Mouse (Mus musculus): ENCODE data around the gene Leap2. TPM values are rescaled to one million over a fixed set of nuclear protein-coding genes. Genes with fewer than 3 reads are reported as not detected.
"Not testable (repeated sequence)": the region's sequence is repeated elsewhere in the genome, so short reads cannot be mapped to it uniquely, and the experiment has no call there.

Leap2 gene
- total RNA-seq, 2 experiments from 2014 or later = not detected

GRCm38 (mm10) chr11:53445562-53445961, 22.6 kb upstream of the Leap2 start:
- no peak for ATAC-seq (replicated peaks; ENCODE audit: poor library complexity)

- 0 out of 2 replicates have a peak, but pooled peaks have one; percentile 43 for ATAC-seq (replicated peaks; ENCODE audit: poor library complexity)
Measured at GRCm38 (mm10) chr11:53443861-53444260, 20.9 kb upstream of the Leap2 start.

GRCm38 (mm10) chr11:53441921-53442320, 19.0 kb upstream of the Leap2 start:
- ATAC-seq (replicated peaks; ENCODE audit: poor library complexity) = peak; percentile 77

- no peak for ATAC-seq (replicated peaks; ENCODE audit: poor library complexity)
Measured at GRCm38 (mm10) chr11:53436338-53436737, 13.4 kb upstream of the Leap2 start.

GRCm38 (mm10) chr11:53435504-53435903, 12.5 kb upstream of the Leap2 start:
- no peak for ATAC-seq (replicated peaks; ENCODE audit: poor library complexity)

GRCm38 (mm10) chr11:53433057-53433456, 10.1 kb upstream of the Leap2 start:
- ATAC-seq (replicated peaks; ENCODE audit: poor library complexity) = no peak

GRCm38 (mm10) chr11:53431347-53432056, 8.5 kb upstream of the Leap2 start:
- ATAC-seq (replicated peaks; ENCODE audit: poor library complexity) = peak; percentile 21

- ATAC-seq (replicated peaks; ENCODE audit: poor library complexity) = peak; percentile 87
Measured at GRCm38 (mm10) chr11:53430670-53431346, 7.8 kb upstream of the Leap2 start, which contains the start of the genes Uqcrq and Gdf9. Gene Uqcrq, minus strand, starts transcription at chr11:53430831. Gene Gdf9, plus strand, starts transcription at chr11:53431023.

GRCm38 (mm10) chr11:53430300-53430669, 7.3 kb upstream of the Leap2 start:
- ATAC-seq (replicated peaks; ENCODE audit: poor library complexity) = peak; percentile 13

- no peak for ATAC-seq (replicated peaks; ENCODE audit: poor library complexity)
Measured at GRCm38 (mm10) chr11:53429182-53429581, 6.2 kb upstream of the Leap2 start.

- ATAC-seq (replicated peaks; ENCODE audit: poor library complexity) = no peak
Measured at GRCm38 (mm10) chr11:53428716-53429057, 5.7 kb upstream of the Leap2 start.

GRCm38 (mm10) chr11:53427993-53428715, 5.2 kb upstream of the Leap2 start:
- ATAC-seq (replicated peaks; ENCODE audit: poor library complexity) = no peak

- not testable (repeated sequence) for ATAC-seq (replicated peaks; ENCODE audit: poor library complexity)
Measured at GRCm38 (mm10) chr11:53426914-53427313, 3.9 kb upstream of the Leap2 start.

GRCm38 (mm10) chr11:53425711-53426255, 2.8 kb upstream of the Leap2 start:
- ATAC-seq (replicated peaks; ENCODE audit: poor library complexity) = no peak

- ATAC-seq (replicated peaks; ENCODE audit: poor library complexity) = no peak
Measured at GRCm38 (mm10) chr11:53425251-53425650, 2.3 kb upstream of the Leap2 start.

- no peak for ATAC-seq (replicated peaks; ENCODE audit: poor library complexity)
Measured at GRCm38 (mm10) chr11:53424826-53425225, 1.9 kb upstream of the Leap2 start.

- ATAC-seq (replicated peaks; ENCODE audit: poor library complexity) = no peak
Measured at GRCm38 (mm10) chr11:53418048-53418447, 4.9 kb downstream of the Leap2 start.

GRCm38 (mm10) chr11:53413871-53414270, 9.1 kb downstream of the Leap2 start:
- ATAC-seq (replicated peaks; ENCODE audit: poor library complexity) = no peak

- ATAC-seq (replicated peaks; ENCODE audit: poor library complexity) = peak; percentile 54; the same call in 1 of the 2 replicates
Measured at GRCm38 (mm10) chr11:53411738-53412137, 11.2 kb downstream of the Leap2 start.

- no peak for ATAC-seq (replicated peaks; ENCODE audit: poor library complexity)
Measured at GRCm38 (mm10) chr11:53403638-53404037, 19.3 kb downstream of the Leap2 start.

GRCm38 (mm10) chr11:53393856-53394255, 29.1 kb downstream of the Leap2 start:
- no peak for ATAC-seq (replicated peaks; ENCODE audit: poor library complexity)

All from megakaryocyte progenitor cell, adult 5-6 weeks (primary cell).